ENCODE assay signal across 31 mouse cellular contexts in the genomic region with DNA sequence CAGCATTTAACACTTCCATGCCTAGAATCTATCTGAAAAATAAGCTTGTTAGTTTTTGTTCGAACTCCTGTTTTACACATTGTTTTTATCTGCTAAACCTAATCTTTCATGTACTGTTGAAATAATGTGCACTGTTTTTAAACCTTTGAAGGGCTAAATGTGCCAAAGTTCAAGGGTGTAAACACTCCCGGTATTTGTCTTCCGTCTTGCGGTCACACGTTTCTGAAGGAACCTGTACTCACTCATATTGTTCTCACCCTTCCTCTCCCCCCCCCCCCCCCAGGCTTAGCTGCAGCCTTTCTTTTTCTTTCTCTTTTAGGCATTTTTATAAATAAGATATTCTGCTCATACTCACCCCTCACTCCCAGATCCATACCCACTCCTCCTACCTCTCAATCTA.
A peak's percentile ranks its signal among the peaks of the same experiment; 100 is the strongest.
DNase-seq lines count a peak whose midpoint lies in the region; ATAC-seq and TF ChIP-seq lines count a peak whose summit lies in the region.
"Had no signal": no experiment of that assay in that cellular context is flagged by ENCODE, and none has a peak within 500 bp of the region (broad histone marks: within the 10 kb centered on the region; RNA-seq: fewer than 3 reads in every experiment).

No protein-coding gene starts in this region.

- peaks cover 12% of the 10 kb centered on the region for H3K4me1 ChIP-seq in heart, adult 2 months (ENCODE audit: control insufficient read depth, insufficient read depth, low read length)
- H3K4me1 ChIP-seq in stomach, postnatal 0 days (replicated peaks; ENCODE audit: control insufficient read depth, insufficient read depth), result 0 out of 2 replicates have a peak, but pooled peaks cover 3% of the 10 kb centered on the region
- peaks cover 30% of the 10 kb centered on the region for H3K4me1 ChIP-seq in kidney, embryonic 15.5 days

- 44% methylated on average over 5 of the region's 5 CpGs for WGBS in heart, adult 2 months
- 46% methylated on average over 5 of the region's 5 CpGs for WGBS in stomach, postnatal 0 days
- WGBS in kidney, embryonic 15.5 days, result 65% methylated on average over 5 of the region's 5 CpGs

- H3K27me3 ChIP-seq in heart, adult 2 months (ENCODE audit: control insufficient read depth, insufficient read depth, low read length), result no peaks in the 10 kb centered on the region
- H3K27me3 ChIP-seq in stomach, postnatal 0 days (ENCODE audit: control insufficient read depth, insufficient read depth, low read length), result no peaks in the 10 kb centered on the region
- H3K27me3 ChIP-seq in kidney, embryonic 15.5 days, result no peaks in the 10 kb centered on the region
- H3K27me3 ChIP-seq: embryonic facial prominence, embryonic 13.5 days; forebrain, embryonic 15.5 days; heart, embryonic 13.5 days; limb, embryonic 12.5 days; liver, embryonic 12.5 days; midbrain, embryonic 12.5 days; neural tube, embryonic 13.5 days had no signal

- H3K9me3 ChIP-seq in stomach, postnatal 0 days (ENCODE audit: control insufficient read depth, low read length), result no peaks in the 10 kb centered on the region
- H3K9me3 ChIP-seq in kidney, embryonic 15.5 days (replicated peaks), result no peaks in the 10 kb centered on the region
- H3K9me3 ChIP-seq: embryonic facial prominence, embryonic 13.5 days; forebrain, embryonic 10.5 days; forebrain, embryonic 15.5 days; heart, embryonic 13.5 days; hindbrain, embryonic 10.5 days; limb, embryonic 12.5 days; liver, embryonic 12.5 days; megakaryocyte, embryonic 14.5 days; midbrain, embryonic 12.5 days; neural tube, embryonic 13.5 days had no signal

- no peaks in the 10 kb centered on the region; the same call in 1 of the 2 replicates for H3K79me2 ChIP-seq in heart, adult 2 months (replicated peaks; ENCODE audit: control insufficient read depth, insufficient read depth, low read length)

- intact Hi-C loops in heart, adult 2 months (cut with DNase I), result no loop called here
- intact Hi-C loops in left cerebral cortex, postnatal 14 days (cut with DNase I), result no loop called here

- DNase-seq in heart, adult 2 months, result no peak
- DNase-seq in heart, adult 8-10 months (ENCODE audit: low spot score), result no peak
- peak; percentile 47 for DNase-seq in lung, postnatal 36 days
- DNase-seq in lung, postnatal 14 days, result no peak
- peak; percentile 72 for DNase-seq in induced T-regulatory cell, adult 2 months (ENCODE audit: low read depth)
- DNase-seq in stomach, postnatal 0 days (ENCODE audit: low spot score), result peak; percentile 46
- no peak for DNase-seq in left cerebral cortex, postnatal 14 days (ENCODE audit: low spot score in 2 of 2)
- DNase-seq: adrenal gland, adult 8-10 months; cerebellum, adult 11-12 months; cerebellum, adult 9-11 months; gastrocnemius, postnatal 25 days; heart, adult 18-20 months; heart, postnatal 14 days; kidney, adult 2 months; liver, postnatal 0 days; lung, postnatal 4 days; right cerebral cortex, postnatal 4 days had no signal

- TF ChIP-seq EP300 in heart, adult 2 months (IDR thresholded peaks at IDR 0.05; ENCODE audit: insufficient read depth, low read depth, low read length), result no peak
- TF ChIP-seq EP300 in stomach, postnatal 0 days (optimal IDR thresholded peaks at IDR 0.05), result no peak

- no peak for TF ChIP-seq POLR2A in heart, adult 2 months (IDR thresholded peaks at IDR 0.05; ENCODE audit: insufficient read depth, low read depth, low read length)

- H3K4me3 ChIP-seq in heart, adult 2 months, result no peak overlapping the region
- H3K4me3 ChIP-seq in stomach, postnatal 0 days (ENCODE audit: low read depth, low read length), result no peak overlapping the region
- H3K4me3 ChIP-seq in kidney, embryonic 15.5 days (replicated peaks), result no peak overlapping the region
- H3K4me3 ChIP-seq: embryonic facial prominence, embryonic 13.5 days; forebrain, embryonic 10.5 days; forebrain, embryonic 15.5 days; heart, embryonic 13.5 days; hindbrain, embryonic 10.5 days; limb, embryonic 12.5 days; liver, embryonic 12.5 days; megakaryocyte, embryonic 14.5 days; midbrain, embryonic 12.5 days; myocyte; neural tube, embryonic 13.5 days had no signal

- H3K4me2 ChIP-seq in stomach, postnatal 0 days (replicated peaks; ENCODE audit: low read depth), result no peak overlapping the region
- H3K4me2 ChIP-seq in kidney, embryonic 15.5 days, result no peak overlapping the region
- H3K4me2 ChIP-seq: embryonic facial prominence, embryonic 13.5 days; forebrain, embryonic 15.5 days; heart, embryonic 13.5 days; limb, embryonic 12.5 days; liver, embryonic 12.5 days; midbrain, embryonic 12.5 days; neural tube, embryonic 13.5 days had no signal

- no peaks in the 10 kb centered on the region; the same call in 1 of the 2 replicates for H3K36me3 ChIP-seq in heart, adult 2 months (ENCODE audit: control insufficient read depth, insufficient read depth, low read length)
- no peaks in the 10 kb centered on the region for H3K36me3 ChIP-seq in stomach, postnatal 0 days (ENCODE audit: control insufficient read depth, insufficient read depth, low read length)
- no peaks in the 10 kb centered on the region for H3K36me3 ChIP-seq in kidney, embryonic 15.5 days
- H3K36me3 ChIP-seq: embryonic facial prominence, embryonic 13.5 days; forebrain, embryonic 10.5 days; forebrain, embryonic 15.5 days; heart, embryonic 13.5 days; hindbrain, embryonic 10.5 days; limb, embryonic 12.5 days; liver, embryonic 12.5 days; midbrain, embryonic 12.5 days; neural tube, embryonic 13.5 days had no signal

- peak overlapping the region; percentile 13 for H3K27ac ChIP-seq in heart, adult 2 months
- H3K27ac ChIP-seq in stomach, postnatal 0 days (replicated peaks), result no peak overlapping the region
- H3K27ac ChIP-seq in kidney, embryonic 15.5 days, result no peak overlapping the region
- H3K27ac ChIP-seq: embryonic facial prominence, embryonic 13.5 days; forebrain, embryonic 15.5 days; heart, embryonic 13.5 days; kidney, postnatal 0 days; limb, embryonic 12.5 days; liver, embryonic 12.5 days; neural tube, embryonic 13.5 days had no signal

- ATAC-seq in stomach, postnatal 0 days (ENCODE audit: low FRiP score, low TSS enrichment), result no peak
- ATAC-seq in kidney, embryonic 15.5 days (replicated peaks; ENCODE audit: low FRiP score), result no peak
- ATAC-seq: forebrain, embryonic 15.5 days; hindbrain, embryonic 16.5 days; liver, embryonic 12.5 days; liver, postnatal 0 days had no signal

- no peak overlapping the region for H3K9ac ChIP-seq in heart, adult 2 months (ENCODE audit: low read depth, low read length)
- H3K9ac ChIP-seq in stomach, postnatal 0 days (ENCODE audit: low read length), result no peak overlapping the region
- H3K9ac ChIP-seq in kidney, embryonic 15.5 days, result no peak overlapping the region
- H3K9ac ChIP-seq: embryonic facial prominence, embryonic 13.5 days; forebrain, embryonic 15.5 days; heart, embryonic 13.5 days; limb, embryonic 12.5 days; liver, embryonic 12.5 days; liver, postnatal 0 days; midbrain, embryonic 12.5 days; neural tube, embryonic 13.5 days had no signal

- no peak for TF ChIP-seq CTCF in heart, adult 2 months (IDR thresholded peaks at IDR 0.05)
- TF ChIP-seq CTCF in stomach, postnatal 0 days (IDR thresholded peaks at IDR 0.05; ENCODE audit: low read depth), result no peak

Comparison
In these comparisons a context has a peak if more than half of its experiments do, and no peak if none do; other contexts are left out.
1. DNase-seq: peak in lung, postnatal 36 days (single experiment), induced T-regulatory cell, adult 2 months (single experiment) and stomach, postnatal 0 days (single experiment); none in heart, adult 2 months (0 of 2), heart, adult 8-10 months (single experiment), lung, postnatal 14 days (single experiment) and left cerebral cortex, postnatal 14 days (0 of 2).